Mouse (Mus musculus) T-helper 1 cell (primary cell): ENCODE results near the gene Lgsn.

ENCODE experiments used
- in situ Hi-C: fragments of 300-600 bp; cut with MboI, MseI; formaldehyde crosslinking; loops from one replicate; pipeline ENCODE4 v1.15.1; 2025; ENCODE audit warnings: high pct_unique_total_duplicates

The Lgsn gene

GRCm38 (mm10) chr1:31176101-31176500, at the start of gene Lgsn:
Gene Lgsn, plus strand, starts transcription at chr1:31176401.
- in situ Hi-C loops = no loop called here

- in situ Hi-C loops = no loop called here
These were observed 37.8 kb upstream of the Lgsn start for GRCm38 (mm10) chr1:31138387-31138786.

- in situ Hi-C loops = no loop called here
These were observed 33.7 kb upstream of the Lgsn start for GRCm38 (mm10) chr1:31142288-31143094.

GRCm38 (mm10) chr1:31143571-31143970, 32.6 kb upstream of the Lgsn start:
- in situ Hi-C loops = no loop called here

- in situ Hi-C loops = loop anchor here (5.0 kb wide), 2 partner anchors 217 to 377 kb away; no protein-coding TSS in a partner anchor
These were observed 26.5 kb upstream of the Lgsn start for GRCm38 (mm10) chr1:31149671-31150070.

GRCm38 (mm10) chr1:31150546-31150945, 25.7 kb upstream of the Lgsn start:
- in situ Hi-C loops = loop anchor here (5.0 kb wide), 2 partner anchors 218 to 378 kb away; no protein-coding TSS in a partner anchor

- in situ Hi-C loops = loop anchor here (5.0 kb wide), 2 partner anchors 221 to 381 kb away; no protein-coding TSS in a partner anchor
These were observed 23.3 kb upstream of the Lgsn start for GRCm38 (mm10) chr1:31152799-31153426.

GRCm38 (mm10) chr1:31153793-31154349, 22.3 kb upstream of the Lgsn start:
- in situ Hi-C loops = loop anchor here (5.0 kb wide), 2 partner anchors 222 to 382 kb away; no protein-coding TSS in a partner anchor

- in situ Hi-C loops = no loop called here
These were observed 20.0 kb upstream of the Lgsn start for GRCm38 (mm10) chr1:31156185-31156584.

GRCm38 (mm10) chr1:31156884-31157283, 19.3 kb upstream of the Lgsn start:
- in situ Hi-C loops = no loop called here

GRCm38 (mm10) chr1:31164527-31165189, 11.5 kb upstream of the Lgsn start:
- in situ Hi-C loops = no loop called here

- in situ Hi-C loops = no loop called here
These were observed 10.7 kb upstream of the Lgsn start for GRCm38 (mm10) chr1:31165326-31166121.

GRCm38 (mm10) chr1:31175401-31175800, 800 bp upstream of the Lgsn start:
- in situ Hi-C loops = no loop called here

GRCm38 (mm10) chr1:31178264-31178663, 2.1 kb downstream of the Lgsn start:
- in situ Hi-C loops = no loop called here

GRCm38 (mm10) chr1:31190237-31190866, 14.2 kb downstream of the Lgsn start:
- in situ Hi-C loops = no loop called here

GRCm38 (mm10) chr1:31195633-31196032, 19.4 kb downstream of the Lgsn start:
- in situ Hi-C loops = no loop called here

- in situ Hi-C loops = no loop called here
These were observed 20.8 kb downstream of the Lgsn start for GRCm38 (mm10) chr1:31196959-31197358.

- in situ Hi-C loops = no loop called here
These were observed 27.6 kb downstream of the Lgsn start for GRCm38 (mm10) chr1:31203771-31204170.

GRCm38 (mm10) chr1:31205346-31205745, 29.1 kb downstream of the Lgsn start:
- in situ Hi-C loops = no loop called here

GRCm38 (mm10) chr1:31205770-31206169, 29.6 kb downstream of the Lgsn start:
- in situ Hi-C loops = no loop called here

- in situ Hi-C loops = no loop called here
These were observed 33.9 kb downstream of the Lgsn start for GRCm38 (mm10) chr1:31210144-31210543.
